Mouse (Mus musculus) lung, adult 2 months (tissue): ENCODE results near the gene Zswim3.

Experiments used
- CTCF ChIP-seq: fragments of 200-500 bp; IDR thresholded peaks from 2 replicates; pipeline ENCODE4 v1.5.1; 2011; ENCODE audit warnings: mild to moderate bottlenecking, low read length, control low read depth; ENCODE audit not compliant: insufficient read depth
- POLR2A ChIP-seq: fragments of 200-500 bp; IDR thresholded peaks from 2 replicates; pipeline ENCODE4 v1.6.1; 2011; ENCODE audit warnings: low read depth, mild to moderate bottlenecking, control low read depth, low read length, borderline replicate concordance; ENCODE audit errors: extremely low read depth

GRCm38 (mm10) chr2:164803201-164803920 is 1.5 kb upstream of the Zswim3 start:
- TF ChIP-seq CTCF (no peak), POLR2A (no peak)
